Mouse (Mus musculus) central nervous system, embryonic 11.5 days (tissue): ENCODE data around the gene B3glct. TPM values are rescaled to one million over a fixed set of nuclear protein-coding genes. Genes with fewer than 3 reads are reported as not detected.

Experiments
- polyA plus RNA-seq: library from polyadenylated mRNA; depleted of rRNA; stranded (reverse); fragments of >200 nt; gene quantifications from 2 replicates; pipeline ENCODE4 v1.2.3, GENCODE M21; 2012; rRNA removed

B3glct gene
- 13.4 and 20.4 TPM in 2 replicates for polyA plus RNA-seq

DNA sequence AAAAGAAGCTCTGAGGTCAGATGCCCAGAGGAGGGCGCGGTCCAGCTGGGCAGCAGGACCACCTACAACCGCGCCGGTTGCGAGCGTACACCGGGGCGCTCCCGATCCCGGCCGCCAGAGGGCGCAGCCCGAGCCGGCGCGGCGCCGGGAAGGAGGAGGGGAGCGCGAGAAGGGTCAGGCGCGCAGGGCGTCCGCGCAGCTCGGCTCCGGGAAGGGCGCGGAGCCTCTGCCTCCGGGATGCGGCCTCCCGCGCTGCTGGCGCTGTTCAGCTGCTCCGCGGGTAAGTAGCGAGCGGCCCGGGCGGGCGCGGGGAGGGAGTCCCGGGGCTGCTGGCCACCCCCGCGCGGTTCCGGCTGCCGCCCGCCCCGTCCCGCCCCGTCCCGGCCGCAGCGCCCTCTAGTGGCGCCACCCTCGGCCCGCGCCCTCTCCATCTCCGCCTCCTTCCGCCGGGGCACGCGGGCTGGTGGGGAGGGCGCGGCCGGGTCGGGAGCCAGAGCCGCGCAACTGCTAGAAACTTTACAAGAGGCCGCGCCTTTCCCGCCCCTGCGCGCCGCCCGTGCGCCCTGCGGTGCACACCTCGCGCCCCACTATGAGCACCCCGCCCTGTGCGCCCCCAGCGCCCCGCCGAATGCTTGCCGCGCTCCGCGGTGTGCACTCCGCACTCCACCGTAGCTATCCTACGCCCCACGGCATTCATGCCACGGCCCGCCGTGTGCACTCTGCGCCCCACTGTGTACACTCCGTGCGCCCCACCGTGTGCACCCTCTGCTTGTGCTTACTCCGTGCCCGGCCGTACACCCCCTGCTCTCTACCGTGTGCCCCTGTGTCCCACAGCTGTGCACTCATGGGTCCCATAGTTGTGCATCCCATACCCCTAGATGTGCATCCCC, at the start of gene B3glct:
B3glct (plus strand) TSS at position 131 of the 890 bp plus-strand sequence.

GRCm38 (mm10) chr5:149636075-149636920, 41.7 kb upstream of the B3glct start, which contains the start of gene Hsph1:
Gene Hsph1, minus strand, starts transcription at chr5:149636376.

Other genes starting within 250 kb of the B3glct start
- gene Tex26, start 238.6 kb upstream of the B3glct start, polyA plus RNA-seq = 1.2 and 1.4 TPM in 2 replicates
- 0.19 and 0.25 TPM in 2 replicates for gene Wdr95, start 149.6 kb upstream of the B3glct start, polyA plus RNA-seq
- gene Hsph1, start 41.9 kb upstream of the B3glct start, polyA plus RNA-seq = 119 and 211 TPM in 2 replicates